ENCODE assay signal across 20 mouse cellular contexts in the genomic region with DNA sequence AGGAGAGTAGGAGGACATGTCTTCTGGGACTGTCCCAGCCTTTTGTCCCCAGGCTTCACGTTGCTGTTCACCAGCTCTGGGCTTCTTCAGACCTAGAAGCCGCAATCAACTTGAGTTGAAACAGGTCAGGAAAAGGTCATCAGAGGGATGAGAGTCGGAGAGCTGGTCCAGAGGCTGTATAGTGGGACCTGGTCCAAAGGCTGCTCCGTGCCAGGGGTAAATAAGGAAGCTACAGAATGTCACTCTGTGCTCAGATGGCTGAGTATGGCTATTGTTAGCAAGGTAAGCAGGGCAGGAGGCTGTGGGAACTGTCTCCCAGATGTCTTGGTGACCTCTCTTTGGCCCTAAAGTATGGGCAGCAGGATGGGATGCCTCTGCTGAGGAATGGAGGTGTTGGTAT. TPM values are rescaled to one million over a fixed set of nuclear protein-coding genes. Genes with fewer than 3 reads are reported as not detected.
A peak's percentile ranks its signal among the peaks of the same experiment; 100 is the strongest.
DNase-seq lines count a peak whose midpoint lies in the region; ATAC-seq and TF ChIP-seq lines count a peak whose summit lies in the region.
"Had no signal": no experiment of that assay in that cellular context is flagged by ENCODE, and none has a peak within 500 bp of the region (broad histone marks: within the 10 kb centered on the region; RNA-seq: fewer than 3 reads in every experiment).

No protein-coding gene starts in this region.

- no peaks in the 10 kb centered on the region for H3K9me3 ChIP-seq in heart, embryonic 16.5 days (replicated peaks; ENCODE audit: control insufficient read depth, low read length)
- H3K9me3 ChIP-seq: embryonic facial prominence, embryonic 13.5 days; forebrain, embryonic 13.5 days; G1E; heart, embryonic 13.5 days; hindbrain, embryonic 15.5 days had no signal

- H3K27ac ChIP-seq in heart, embryonic 16.5 days (ENCODE audit: low read length), result peak overlapping the region; percentile 40; the same call in 1 of the 2 replicates
- no peak overlapping the region for H3K27ac ChIP-seq in heart, adult 2 months
- no peak overlapping the region for H3K27ac ChIP-seq in left cerebral cortex, adult 2 months
- H3K27ac ChIP-seq: embryonic facial prominence, embryonic 13.5 days; forebrain, embryonic 13.5 days; heart, embryonic 13.5 days; hindbrain, embryonic 15.5 days had no signal

- H3K4me2 ChIP-seq in heart, embryonic 16.5 days (ENCODE audit: low read depth, low read length), result no peak overlapping the region
- H3K4me2 ChIP-seq: embryonic facial prominence, embryonic 13.5 days; forebrain, embryonic 13.5 days; heart, embryonic 13.5 days; hindbrain, embryonic 15.5 days had no signal

- WGBS in heart, embryonic 16.5 days, result 27% methylated on average over 4 of the region's 4 CpGs
- 14% methylated on average over 4 of the region's 4 CpGs for WGBS in heart, adult 2 months

- ATAC-seq in heart, embryonic 16.5 days (replicated peaks; ENCODE audit: extremely low read depth, insufficient read depth, low FRiP score), result peak; percentile 45; the same call in 1 of the 2 replicates
- ATAC-seq: CD4-positive, CD25-positive, alpha-beta regulatory T cell, adult 4 months; forebrain, embryonic 13.5 days; forebrain, postnatal 0 days had no signal

- H3K27me3 ChIP-seq in heart, embryonic 16.5 days (ENCODE audit: control insufficient read depth, insufficient read depth, low read length), result no peaks in the 10 kb centered on the region
- no peaks in the 10 kb centered on the region for H3K27me3 ChIP-seq in heart, adult 2 months (ENCODE audit: control insufficient read depth, insufficient read depth, low read length)
- H3K27me3 ChIP-seq: embryonic facial prominence, embryonic 13.5 days; forebrain, embryonic 13.5 days; heart, embryonic 13.5 days; hindbrain, embryonic 15.5 days had no signal

- intact Hi-C loops in heart, adult 2 months (cut with DNase I), result no loop called here
- intact Hi-C loops in left cerebral cortex, adult 2 months (cut with DNase I), result no loop called here

- H3K9ac ChIP-seq in heart, embryonic 16.5 days (ENCODE audit: low read length), result no peak overlapping the region
- no peak overlapping the region for H3K9ac ChIP-seq in heart, adult 2 months (ENCODE audit: low read depth, low read length)
- H3K9ac ChIP-seq: embryonic facial prominence, embryonic 13.5 days; forebrain, embryonic 13.5 days; forebrain, postnatal 0 days; heart, embryonic 13.5 days; hindbrain, embryonic 15.5 days had no signal

- no peak for TF ChIP-seq POLR2A in heart, adult 2 months (IDR thresholded peaks at IDR 0.05; ENCODE audit: insufficient read depth, low read depth, low read length)

- no peak overlapping the region for H3K4me3 ChIP-seq in heart, embryonic 16.5 days (ENCODE audit: low read length)
- no peak overlapping the region for H3K4me3 ChIP-seq in heart, adult 2 months
- H3K4me3 ChIP-seq in left cerebral cortex, adult 2 months, result no peak overlapping the region
- H3K4me3 ChIP-seq: embryonic facial prominence, embryonic 13.5 days; forebrain, embryonic 13.5 days; heart, embryonic 13.5 days; hindbrain, embryonic 15.5 days had no signal

- TF ChIP-seq EP300 in heart, adult 2 months (IDR thresholded peaks at IDR 0.05; ENCODE audit: insufficient read depth, low read depth, low read length), result no peak

- TF ChIP-seq CTCF in heart, adult 2 months (IDR thresholded peaks at IDR 0.05), result no peak
- no peak for TF ChIP-seq CTCF in left cerebral cortex, adult 2 months (IDR thresholded peaks at IDR 0.05)

- H3K79me2 ChIP-seq in heart, adult 2 months (replicated peaks; ENCODE audit: control insufficient read depth, insufficient read depth, low read length), result no peaks in the 10 kb centered on the region

- no peak for DNase-seq in heart, adult 2 months
- DNase-seq in lung, adult 18-20 months, result peak; percentile 50 to 63
- no peak for DNase-seq in lung, postnatal 25 days (ENCODE audit: low spot score)
- DNase-seq in urinary bladder, postnatal 14 days (ENCODE audit: low spot score), result peak; percentile 34
- DNase-seq in urinary bladder, postnatal 25 days (ENCODE audit: low spot score), result no peak
- DNase-seq in left cerebral cortex, adult 2 months (ENCODE audit: extremely low spot score in 1 of 2, low spot score in 2 of 2), result no peak
- DNase-seq: adrenal gland, postnatal 10 days; B cell, adult 2 months; cerebellum, adult 11 months; cerebellum, adult 9-10 months; cerebellum, postnatal 25 days; forebrain, postnatal 0 days; gastrocnemius, postnatal 14 days had no signal

- H3K36me3 ChIP-seq in heart, embryonic 16.5 days (ENCODE audit: control insufficient read depth, insufficient read depth), result no peaks in the 10 kb centered on the region
- H3K36me3 ChIP-seq in heart, adult 2 months (ENCODE audit: control insufficient read depth, insufficient read depth, low read length), result no peaks in the 10 kb centered on the region
- H3K36me3 ChIP-seq: embryonic facial prominence, embryonic 13.5 days; heart, embryonic 13.5 days; hindbrain, embryonic 15.5 days had no signal

- H3K4me1 ChIP-seq in heart, embryonic 16.5 days (ENCODE audit: control insufficient read depth, insufficient read depth, low read length), result peaks cover 11% of the 10 kb centered on the region
- H3K4me1 ChIP-seq in heart, adult 2 months (ENCODE audit: control insufficient read depth, insufficient read depth, low read length), result no peaks in the 10 kb centered on the region
- H3K4me1 ChIP-seq: embryonic facial prominence, embryonic 13.5 days; hindbrain, embryonic 15.5 days had no signal

RNA-seq across cellular contexts. Expression of gene Fadd, which starts 22.5 kb away (rescaled TPM):
- polyA plus RNA-seq in heart, embryonic 16.5 days (2015; fragmentation: Nextera tagmentation; extraction: Ambion mirVana), result 12.7 and 12.8 TPM in 2 replicates
- total RNA-seq in heart, adult 2 months (2021), result 1 to 10 TPM; 8.2 to 8.6 TPM
- 13.4 and 15.6 TPM in 2 replicates for polyA plus RNA-seq in heart, adult 2 months (2012; rRNA removed)
- total RNA-seq in left cerebral cortex, adult 2 months (2021), result 1 to 10 TPM; 2.1 to 2.3 TPM

RNA-seq across cellular contexts. Expression of gene Ppfia1, which starts 51.2 kb away (rescaled TPM):
- polyA plus RNA-seq in heart, embryonic 16.5 days (2015; fragmentation: Nextera tagmentation; extraction: Ambion mirVana), result 27.0 and 27.8 TPM in 2 replicates
- total RNA-seq in heart, adult 2 months (2021), result 10 to 100 TPM; 41.4 to 46.0 TPM
- 27.0 and 38.5 TPM in 2 replicates for polyA plus RNA-seq in heart, adult 2 months (2012; rRNA removed)
- total RNA-seq in left cerebral cortex, adult 2 months (2021), result 10 to 100 TPM; 35.9 to 37.3 TPM

Comparison
In these comparisons a context has a peak if more than half of its experiments do, and no peak if none do; other contexts are left out.
1. DNase-seq: peak in lung, adult 18-20 months (2 of 2) and urinary bladder, postnatal 14 days (single experiment); none in heart, adult 2 months (0 of 2), lung, postnatal 25 days (single experiment), urinary bladder, postnatal 25 days (single experiment) and left cerebral cortex, adult 2 months (0 of 2).